Mouse (Mus musculus): ENCODE results near the gene Polr1c. TPM values are rescaled to one million over a fixed set of nuclear protein-coding genes. Genes with fewer than 3 reads are reported as not detected.

Gene Polr1c
- polyA plus RNA-seq, 1 experiment from 2014 or later = 73.5 TPM

DNA sequence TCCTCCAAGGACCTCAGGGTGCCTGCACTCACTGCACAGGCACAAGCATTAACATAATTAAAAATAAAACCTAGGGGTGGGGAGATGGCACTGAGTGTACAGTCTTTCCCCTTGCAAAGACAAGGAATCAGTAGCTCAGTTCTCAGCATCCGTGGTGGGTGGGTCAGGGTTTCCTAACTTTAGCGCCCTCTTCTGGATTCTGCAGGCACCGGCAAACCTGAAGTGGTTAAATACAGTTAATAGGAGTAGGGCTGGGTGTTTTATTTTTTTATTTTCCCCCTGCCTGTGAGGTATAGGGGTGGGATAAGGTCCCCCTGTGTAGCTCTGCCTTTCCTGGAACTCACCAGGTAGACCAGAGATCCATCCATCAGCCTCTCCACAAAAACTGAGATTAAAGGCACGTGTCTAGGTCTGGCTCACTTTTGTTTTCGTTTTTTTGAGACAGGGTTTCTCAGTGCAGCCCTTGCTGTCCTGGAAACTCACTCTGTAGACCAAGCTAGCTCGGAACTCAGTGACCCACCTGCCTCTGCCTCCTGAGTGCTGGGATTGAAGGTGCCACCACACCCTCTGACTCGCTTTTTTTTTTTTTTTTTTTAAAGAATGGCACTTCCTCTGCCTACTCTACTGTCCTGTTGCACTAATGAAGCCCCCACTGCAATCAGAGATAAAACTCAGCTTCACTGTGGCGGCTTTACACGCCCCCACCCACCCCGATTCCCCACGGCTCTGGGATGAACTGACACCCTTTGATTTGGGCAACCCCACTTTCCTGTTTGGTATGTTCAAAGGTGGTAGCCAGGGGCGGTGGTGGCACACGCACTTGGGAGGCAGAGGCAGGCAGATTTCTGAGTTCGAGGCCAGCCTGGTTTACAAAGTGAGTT, 5.0 kb upstream of the Polr1c start:
- DNase-seq (ENCODE audit: low spot score) = peak; percentile 70
- Histone ChIP-seq H3K4me2 (ENCODE audit: low read length) (peak overlapping the region; percentile 100), H3K9ac (ENCODE audit: low read depth, low read length) (0 out of 2 replicates have a peak overlapping the region, but pooled peaks have one; percentile 62), H3K27me3 (ENCODE audit: insufficient read depth, low read length) (0 out of 2 replicates have a peak, but pooled peaks cover 5% of the 10 kb centered on the region), H3K4me3 (replicated peaks; ENCODE audit: low read depth, low read length) (peak overlapping the region; percentile 68), H3K9me3 (replicated peaks; ENCODE audit: low read length) (no peaks in the 10 kb centered on the region), H3K27ac (no peak overlapping the region), H3K4me1 (replicated peaks; ENCODE audit: insufficient read depth, low read length) (peaks cover 18% of the 10 kb centered on the region; the same call in 1 of the 2 replicates), H3K36me3 (ENCODE audit: insufficient read depth, low read length) (peaks cover 22% of the 10 kb centered on the region)
- WGBS = 61% methylated on average over 14 of the region's 14 CpGs
- TF ChIP-seq CTCF (IDR thresholded peaks at IDR 0.05; ENCODE audit: low read depth) = peak; percentile 66
- no peak for ATAC-seq (replicated peaks; ENCODE audit: low FRiP score, low read depth)

DNA sequence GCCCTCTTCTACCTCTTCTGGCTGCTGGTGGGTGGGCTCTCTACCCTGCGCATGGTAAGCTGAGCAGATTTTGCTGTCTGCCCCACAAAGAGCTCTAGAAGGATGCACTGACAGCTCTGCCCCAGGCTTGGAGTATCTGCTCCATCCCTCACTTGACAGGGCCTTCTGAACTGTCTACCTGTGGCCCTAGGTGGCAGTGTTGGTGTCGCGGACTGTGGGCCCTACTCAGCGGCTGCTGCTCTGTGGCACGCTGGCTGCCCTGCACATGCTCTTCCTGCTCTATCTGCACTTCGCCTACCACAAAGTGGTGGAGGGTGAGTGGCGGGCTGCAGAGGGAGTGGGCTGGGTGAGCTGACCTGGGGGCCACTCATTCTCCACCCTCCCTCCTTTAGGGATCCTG, 3.3 kb upstream of the Polr1c start:
- peaks cover 20% of the 10 kb centered on the region for H3K36me3 ChIP-seq (ENCODE audit: insufficient read depth, low read length)
- no peak for DNase-seq (ENCODE audit: low spot score)
- no peak overlapping the region for H3K9ac ChIP-seq (ENCODE audit: low read depth, low read length)
- H3K27me3 ChIP-seq (ENCODE audit: insufficient read depth, low read length) = 0 out of 2 replicates have a peak, but pooled peaks cover 5% of the 10 kb centered on the region
- TF ChIP-seq CTCF (IDR thresholded peaks at IDR 0.05; ENCODE audit: low read depth) = peak; percentile 15; the same call in 1 of the 2 replicates
- no peak overlapping the region for H3K4me3 ChIP-seq (replicated peaks; ENCODE audit: low read depth, low read length)
- H3K4me2 ChIP-seq (ENCODE audit: low read length) = no peak overlapping the region
- H3K4me1 ChIP-seq (replicated peaks; ENCODE audit: insufficient read depth, low read length) = peaks cover 26% of the 10 kb centered on the region; the same call in 1 of the 2 replicates
- no peak overlapping the region for H3K27ac ChIP-seq
- 79% methylated on average over 7 of the region's 7 CpGs for WGBS
- ATAC-seq (replicated peaks; ENCODE audit: low FRiP score, low read depth) = no peak
- H3K9me3 ChIP-seq (replicated peaks; ENCODE audit: low read length) = no peaks in the 10 kb centered on the region

- peak; percentile 37 for ATAC-seq (replicated peaks; ENCODE audit: low FRiP score, low read depth)
- DNase-seq (ENCODE audit: low spot score) = no peak
- peak overlapping the region; percentile 98 for H3K9ac ChIP-seq (ENCODE audit: low read depth, low read length)
- TF ChIP-seq CTCF (IDR thresholded peaks at IDR 0.05; ENCODE audit: low read depth) = no peak
- no peaks in the 10 kb centered on the region for H3K9me3 ChIP-seq (replicated peaks; ENCODE audit: low read length)
- peak overlapping the region; percentile 90 for H3K4me2 ChIP-seq (ENCODE audit: low read length)
- no peaks in the 10 kb centered on the region for H3K27me3 ChIP-seq (ENCODE audit: insufficient read depth, low read length)
- H3K4me1 ChIP-seq (replicated peaks; ENCODE audit: insufficient read depth, low read length) = peaks cover 18% of the 10 kb centered on the region; the same call in 1 of the 2 replicates
- peak overlapping the region; percentile 94 for H3K4me3 ChIP-seq (replicated peaks; ENCODE audit: low read depth, low read length)
- H3K27ac ChIP-seq = peak overlapping the region; percentile 91
- under 1% methylated on average over 37 of the region's 37 CpGs for WGBS
- peaks cover 41% of the 10 kb centered on the region for H3K36me3 ChIP-seq (ENCODE audit: insufficient read depth, low read length)
These were observed 302 bp upstream of the Polr1c start for GRCm38 (mm10) chr17:46248189-46248522.

DNA sequence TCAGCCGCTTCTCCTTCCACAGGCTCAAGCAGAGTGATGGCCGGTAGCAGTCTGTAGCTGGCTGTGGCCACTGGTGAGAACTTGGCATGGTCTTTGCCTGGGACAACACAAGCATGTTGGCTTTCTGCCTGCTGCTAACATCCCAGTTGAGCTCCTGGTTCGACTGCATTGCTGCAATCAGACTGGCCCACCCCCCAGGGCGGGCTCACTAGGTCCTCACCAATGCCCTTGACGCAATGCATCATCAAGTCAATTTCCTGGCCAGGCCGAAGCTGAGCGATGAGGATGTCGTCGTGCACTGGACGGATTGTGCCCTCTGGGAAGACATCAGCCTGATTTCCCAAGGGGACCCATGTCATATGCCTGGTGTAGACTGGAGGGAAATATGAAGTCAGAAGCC, 3.3 kb downstream of the Polr1c start:
- no peak overlapping the region for H3K4me3 ChIP-seq (replicated peaks; ENCODE audit: low read depth, low read length)
- DNase-seq (ENCODE audit: low spot score) = no peak

DNA sequence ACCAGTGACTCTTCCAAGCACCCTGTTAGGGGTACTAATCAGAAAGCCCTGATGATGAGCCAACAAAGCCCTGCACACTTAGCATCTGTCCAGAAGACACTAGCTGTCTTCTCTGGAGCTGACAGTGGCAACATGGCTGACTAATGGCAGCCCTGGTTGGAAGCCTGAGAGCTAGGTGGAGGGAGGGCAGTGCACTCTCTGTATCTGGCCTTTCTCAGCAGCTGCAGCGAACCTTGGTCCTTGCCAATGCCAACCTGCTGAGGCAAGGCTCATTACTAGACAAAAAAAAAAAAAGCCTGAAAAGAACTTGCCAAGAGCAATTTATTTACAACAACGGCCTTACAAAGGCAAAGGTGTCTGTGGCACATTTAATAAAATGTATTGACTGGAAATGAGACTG, 4.2 kb downstream of the Polr1c start:
- DNase-seq (ENCODE audit: low spot score) = no peak
- Histone ChIP-seq H3K4me3 (replicated peaks; ENCODE audit: low read depth, low read length) (no peak overlapping the region), H3K9me3 (replicated peaks; ENCODE audit: low read length) (no peaks in the 10 kb centered on the region), H3K4me1 (replicated peaks; ENCODE audit: insufficient read depth, low read length) (peaks cover 8% of the 10 kb centered on the region; the same call in 1 of the 2 replicates), H3K4me2 (ENCODE audit: low read length) (no peak overlapping the region), H3K27me3 (ENCODE audit: insufficient read depth, low read length) (no peaks in the 10 kb centered on the region), H3K27ac (no peak overlapping the region), H3K36me3 (ENCODE audit: insufficient read depth, low read length) (peaks cover 58% of the 10 kb centered on the region), H3K9ac (ENCODE audit: low read depth, low read length) (no peak overlapping the region)
- no peak for ATAC-seq (replicated peaks; ENCODE audit: low FRiP score, low read depth)
- no peak for TF ChIP-seq CTCF (IDR thresholded peaks at IDR 0.05; ENCODE audit: low read depth)
- 78% methylated on average over 2 of the region's 2 CpGs for WGBS

More for the DNA sequence above, 3.3 kb downstream of the Polr1c start:
- Histone ChIP-seq H3K9me3 (replicated peaks; ENCODE audit: low read length) (no peaks in the 10 kb centered on the region), H3K4me2 (ENCODE audit: low read length) (no peak overlapping the region), H3K36me3 (ENCODE audit: insufficient read depth, low read length) (peaks cover 52% of the 10 kb centered on the region), H3K4me1 (replicated peaks; ENCODE audit: insufficient read depth, low read length) (peaks cover 17% of the 10 kb centered on the region; the same call in 1 of the 2 replicates), H3K27ac (no peak overlapping the region), H3K27me3 (ENCODE audit: insufficient read depth, low read length) (no peaks in the 10 kb centered on the region), H3K9ac (ENCODE audit: low read depth, low read length) (no peak overlapping the region; the same call in 1 of the 2 replicates)
- 62% methylated on average over 10 of the region's 10 CpGs for WGBS
- no peak for TF ChIP-seq CTCF (IDR thresholded peaks at IDR 0.05; ENCODE audit: low read depth)
- ATAC-seq (replicated peaks; ENCODE audit: low FRiP score, low read depth) = no peak

DNA sequence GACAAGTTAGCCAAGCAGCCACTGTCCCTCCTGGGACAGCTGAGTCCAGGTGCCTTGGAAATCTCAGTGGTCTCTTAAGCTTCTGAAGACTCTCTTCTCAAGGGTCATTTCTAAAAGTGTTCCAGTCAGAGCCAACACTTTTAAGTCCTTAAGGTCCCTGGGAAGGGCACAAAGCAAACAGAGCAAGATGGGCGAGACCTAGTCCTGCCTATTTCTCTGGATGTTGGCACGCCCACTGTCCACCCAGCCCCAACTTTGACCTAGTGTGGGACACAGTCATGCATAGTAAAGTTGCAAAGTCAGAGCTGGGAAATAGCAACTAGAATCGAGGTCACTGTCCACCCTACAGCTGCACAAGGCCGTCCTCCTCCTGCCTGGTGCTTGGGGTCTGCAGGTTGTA, 4.9 kb downstream of the Polr1c start:
- WGBS = 73% methylated on average over 4 of the region's 4 CpGs
- ATAC-seq (replicated peaks; ENCODE audit: low FRiP score, low read depth) (no peak), DNase-seq (ENCODE audit: low spot score) (no peak)
- no peaks in the 10 kb centered on the region for H3K27me3 ChIP-seq (ENCODE audit: insufficient read depth, low read length)
- H3K9ac ChIP-seq (ENCODE audit: low read depth, low read length) = no peak overlapping the region
- H3K4me3 ChIP-seq (replicated peaks; ENCODE audit: low read depth, low read length) = no peak overlapping the region
- H3K36me3 ChIP-seq (ENCODE audit: insufficient read depth, low read length) = peaks cover 58% of the 10 kb centered on the region
- no peak for TF ChIP-seq CTCF (IDR thresholded peaks at IDR 0.05; ENCODE audit: low read depth)
- H3K4me2 ChIP-seq (ENCODE audit: low read length) = no peak overlapping the region
- H3K4me1 ChIP-seq (replicated peaks; ENCODE audit: insufficient read depth, low read length) = peaks cover 8% of the 10 kb centered on the region; the same call in 1 of the 2 replicates
- H3K27ac ChIP-seq = no peak overlapping the region
- no peaks in the 10 kb centered on the region for H3K9me3 ChIP-seq (replicated peaks; ENCODE audit: low read length)
